Mouse (Mus musculus) myocyte (in vitro differentiated cells): Measurements from ENCODE around the gene Srp72.

ENCODE experiments used
- CEBPB ChIP-seq: IDR thresholded peaks from 2 replicates; pipeline ENCODE4 v1.6.1; 2011; ENCODE audit warnings: mild to moderate bottlenecking, moderate library complexity; ENCODE audit not compliant: poor library complexity, insufficient read depth, severe bottlenecking
- E2F4 ChIP-seq: IDR thresholded peaks from one replicate; pipeline ENCODE4 v1.6.1; 2011; ENCODE audit warnings: mild to moderate bottlenecking, control low read depth, moderate library complexity; ENCODE audit not compliant: insufficient read depth

DNA sequence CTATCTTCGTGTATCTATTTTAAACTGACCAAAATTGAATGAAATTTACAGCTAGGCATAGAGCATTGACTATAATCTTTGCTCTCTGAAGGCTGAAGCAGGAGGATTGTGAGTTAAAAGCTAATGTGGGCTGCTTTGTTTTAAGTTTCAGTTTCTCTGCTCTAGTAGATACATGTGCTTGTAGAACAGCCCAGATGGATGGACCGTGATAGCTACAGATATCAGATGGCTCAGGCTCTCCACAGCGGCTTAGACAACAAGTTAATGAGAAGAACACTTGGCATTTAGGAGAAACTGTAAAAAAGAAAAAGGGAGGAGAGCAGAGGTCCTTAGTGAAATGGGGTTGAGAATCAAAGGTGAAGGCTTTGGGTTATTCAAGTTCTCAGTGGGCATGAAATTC lies 16.3 kb downstream of the Srp72 start:
- TF ChIP-seq E2F4: no peak
- TF ChIP-seq CEBPB: no peak
